Mouse (Mus musculus): Measurements from ENCODE around the gene Hsph1. TPM values are rescaled to one million over a fixed set of nuclear protein-coding genes. Genes with fewer than 3 reads are reported as not detected.

The Hsph1 gene
- 56.0 and 58.9 TPM in 2 replicates for polyA plus RNA-seq (2014; fragmentation: Nextera tagmentation; extraction: Ambion mirVana)

DNA sequence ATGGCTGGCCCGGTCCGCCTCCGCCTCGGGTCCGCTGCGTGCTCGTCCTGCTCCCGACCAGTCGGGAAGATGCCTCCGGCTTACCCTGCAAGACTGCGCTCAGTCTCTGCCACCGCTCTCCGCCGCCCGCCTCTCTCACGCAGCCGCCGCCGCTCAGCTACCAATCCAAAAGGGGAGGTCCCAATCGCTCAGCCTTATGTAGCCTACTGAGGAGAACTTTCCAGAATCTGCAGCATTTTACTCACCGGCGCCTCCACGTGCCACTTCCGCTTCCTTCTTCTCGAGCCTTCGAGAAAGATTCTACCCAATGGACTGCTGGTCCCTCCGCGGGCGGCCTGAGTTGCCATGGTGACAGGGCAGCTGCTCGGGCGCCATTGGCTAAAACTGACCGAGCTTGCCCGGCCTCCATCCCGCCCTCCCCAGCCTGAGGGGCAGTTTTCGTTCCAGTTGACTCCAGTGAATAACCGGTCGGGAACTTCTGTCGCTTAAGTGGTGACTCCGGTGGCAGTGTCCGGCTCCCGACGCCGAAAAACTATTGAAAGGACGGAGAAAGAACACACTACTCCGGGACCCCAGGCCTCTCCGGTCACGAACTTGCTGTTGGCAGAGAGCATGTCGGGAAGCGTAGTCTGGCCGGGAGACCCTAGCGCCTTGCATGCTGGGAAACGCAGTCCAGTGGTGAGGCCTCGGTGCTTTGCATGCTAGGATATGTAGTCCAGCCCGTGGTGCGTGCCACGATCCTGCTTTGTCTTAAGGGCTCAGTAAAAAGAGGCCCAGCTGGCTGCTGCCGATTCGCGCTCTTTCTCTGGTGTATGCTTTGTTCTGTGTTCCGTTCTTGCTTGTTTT is at the start of gene Hsph1:
Hsph1 (minus strand) TSS at position 302 of the 846 bp plus-strand sequence.
- peak; percentile 99 for DNase-seq (ENCODE audit: low spot score)
- peak within 1 kb of the TSS; percentile 63 for H3K4me3 ChIP-seq (ENCODE audit: low read depth, low read length)
- H3K27me3 ChIP-seq (replicated peaks; ENCODE audit: control insufficient read depth, insufficient read depth, low read length), result no peaks in the 10 kb centered on the region
- peaks cover 17% of the 10 kb centered on the region for H3K4me1 ChIP-seq (replicated peaks; ENCODE audit: control insufficient read depth, insufficient read depth, low read length)
- peak within 1 kb of the TSS; percentile 81 for H3K4me2 ChIP-seq (ENCODE audit: low read length)
- ATAC-seq (replicated peaks; ENCODE audit: low FRiP score, low TSS enrichment, low read depth), result peak; percentile 98
- peaks cover 28% of the 10 kb centered on the region for H3K36me3 ChIP-seq (ENCODE audit: control insufficient read depth, insufficient read depth, low read length)
- WGBS, result under 1% methylated on average over 60 of the region's 60 CpGs
- H3K9me3 ChIP-seq (ENCODE audit: control insufficient read depth, low read length), result no peaks in the 10 kb centered on the region
- H3K9ac ChIP-seq (ENCODE audit: low read length), result peak within 1 kb of the TSS; percentile 69
- H3K27ac ChIP-seq (ENCODE audit: low read depth), result peak within 1 kb of the TSS; percentile 89

DNA sequence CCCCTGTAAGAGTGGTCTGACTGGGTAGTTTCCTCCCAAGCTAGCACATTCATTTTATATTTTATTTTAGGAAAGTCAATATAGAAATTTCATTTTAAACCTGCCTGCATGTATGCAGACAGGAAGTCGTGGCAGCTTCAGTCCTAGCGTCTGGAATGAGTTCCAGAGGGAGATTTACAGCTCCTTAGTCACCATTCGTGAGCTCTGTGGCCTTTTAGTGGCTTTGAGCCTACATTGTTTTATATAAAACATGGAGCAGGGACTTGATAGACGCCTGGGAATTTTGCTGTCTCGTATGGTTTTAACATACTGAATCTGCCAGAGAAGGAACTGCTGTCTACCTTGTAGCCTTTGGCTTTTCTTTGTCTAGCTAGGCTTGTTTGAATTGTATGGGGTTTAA is 44.8 kb upstream of the Hsph1 start:
- 59% methylated on average over 5 of the region's 5 CpGs for WGBS
- Histone ChIP-seq H3K36me3 (ENCODE audit: control insufficient read depth, insufficient read depth, low read length) (no peaks in the 10 kb centered on the region), H3K4me3 (ENCODE audit: low read depth, low read length) (no peak overlapping the region), H3K4me1 (replicated peaks; ENCODE audit: control insufficient read depth, insufficient read depth, low read length) (peaks cover 6% of the 10 kb centered on the region; the same call in 1 of the 2 replicates), H3K9me3 (ENCODE audit: control insufficient read depth, low read length) (no peaks in the 10 kb centered on the region), H3K9ac (ENCODE audit: low read length) (no peak overlapping the region), H3K4me2 (ENCODE audit: low read length) (no peak overlapping the region), H3K27me3 (replicated peaks; ENCODE audit: control insufficient read depth, insufficient read depth, low read length) (no peaks in the 10 kb centered on the region), H3K27ac (ENCODE audit: low read depth) (no peak overlapping the region)
- ATAC-seq (replicated peaks; ENCODE audit: low FRiP score, low TSS enrichment, low read depth) (no peak), DNase-seq (ENCODE audit: low spot score) (no peak)

DNA sequence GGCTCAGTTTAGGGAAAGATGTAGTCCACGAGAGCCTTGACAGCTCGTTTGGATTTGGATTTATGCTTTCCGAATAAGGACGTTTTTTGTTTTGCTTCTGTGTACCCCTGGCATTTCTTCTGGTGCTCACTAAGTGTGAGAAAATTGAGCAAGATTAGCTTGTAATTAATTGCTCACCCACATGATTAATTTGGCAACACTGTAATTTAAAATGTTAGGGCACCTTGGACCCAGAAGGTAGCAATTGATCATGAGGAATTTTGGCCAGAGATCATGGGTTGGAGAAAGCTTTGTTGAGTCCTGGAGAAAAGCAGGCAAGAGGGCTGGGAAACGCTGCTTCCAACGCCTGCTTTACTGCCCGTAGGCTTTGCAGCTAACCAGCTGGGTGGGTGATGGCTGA is 43.7 kb upstream of the Hsph1 start:
- H3K4me3 ChIP-seq (ENCODE audit: low read depth, low read length), result no peak overlapping the region
- H3K36me3 ChIP-seq (ENCODE audit: control insufficient read depth, insufficient read depth, low read length), result no peaks in the 10 kb centered on the region
- WGBS, result 51% methylated on average over 7 of the region's 7 CpGs
- DNase-seq (ENCODE audit: low spot score) (no peak), ATAC-seq (replicated peaks; ENCODE audit: low FRiP score, low TSS enrichment, low read depth) (no peak)
- peaks cover 6% of the 10 kb centered on the region; the same call in 1 of the 2 replicates for H3K4me1 ChIP-seq (replicated peaks; ENCODE audit: control insufficient read depth, insufficient read depth, low read length)
- no peaks in the 10 kb centered on the region for H3K9me3 ChIP-seq (ENCODE audit: control insufficient read depth, low read length)
- no peak overlapping the region for H3K9ac ChIP-seq (ENCODE audit: low read length)
- no peak overlapping the region for H3K27ac ChIP-seq (ENCODE audit: low read depth)
- no peak overlapping the region for H3K4me2 ChIP-seq (ENCODE audit: low read length)
- no peaks in the 10 kb centered on the region for H3K27me3 ChIP-seq (replicated peaks; ENCODE audit: control insufficient read depth, insufficient read depth, low read length)

DNA sequence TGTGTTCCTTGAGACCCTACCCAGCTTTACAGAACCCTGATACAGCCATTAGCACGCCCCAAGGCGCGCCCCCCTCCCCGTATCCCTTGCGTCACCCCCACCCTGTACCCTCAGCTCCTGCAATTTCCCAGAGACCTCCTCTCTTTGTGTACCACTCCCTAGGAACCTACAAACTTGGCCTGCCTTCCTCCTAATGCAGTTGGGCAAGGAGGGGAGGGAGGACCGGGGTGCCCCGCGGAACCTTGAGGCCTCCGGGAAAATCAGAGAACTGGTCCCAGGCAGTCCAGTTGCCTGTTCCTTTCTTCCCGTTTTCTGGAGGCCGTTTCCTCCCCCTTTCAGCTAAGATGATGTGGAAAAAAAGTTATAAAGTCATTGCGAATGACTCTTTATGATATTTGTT is 43.2 kb upstream of the Hsph1 start:
- H3K36me3 ChIP-seq (ENCODE audit: control insufficient read depth, insufficient read depth, low read length), result no peaks in the 10 kb centered on the region
- ATAC-seq (replicated peaks; ENCODE audit: low FRiP score, low TSS enrichment, low read depth) (no peak; the same call in 1 of the 2 replicates), DNase-seq (ENCODE audit: low spot score) (peak; percentile 64)
- no peaks in the 10 kb centered on the region for H3K9me3 ChIP-seq (ENCODE audit: control insufficient read depth, low read length)
- H3K27ac ChIP-seq (ENCODE audit: low read depth), result no peak overlapping the region
- H3K4me1 ChIP-seq (replicated peaks; ENCODE audit: control insufficient read depth, insufficient read depth, low read length), result peaks cover 6% of the 10 kb centered on the region; the same call in 1 of the 2 replicates
- no peak overlapping the region for H3K9ac ChIP-seq (ENCODE audit: low read length)
- peak overlapping the region; percentile 65 for H3K4me3 ChIP-seq (ENCODE audit: low read depth, low read length)
- WGBS, result 13% methylated on average over 12 of the region's 12 CpGs
- peak overlapping the region; percentile 70 for H3K4me2 ChIP-seq (ENCODE audit: low read length)
- H3K27me3 ChIP-seq (replicated peaks; ENCODE audit: control insufficient read depth, insufficient read depth, low read length), result no peaks in the 10 kb centered on the region

DNA sequence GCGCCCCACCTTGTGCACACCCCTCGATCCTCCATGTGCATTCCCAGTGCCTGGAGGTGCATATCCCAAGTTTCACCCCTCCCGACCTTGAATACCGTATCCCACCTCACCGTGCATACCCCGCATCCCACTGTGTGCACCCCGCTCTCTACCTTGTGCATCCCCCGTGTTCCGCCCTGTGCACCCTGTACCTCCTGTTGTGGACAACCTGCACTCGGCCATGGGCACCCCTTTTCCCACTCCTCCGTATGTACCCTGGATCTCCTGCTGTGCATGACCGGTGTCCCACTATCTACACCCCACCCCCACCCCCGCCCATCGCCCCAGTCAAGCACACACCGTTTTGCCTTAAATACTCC is 42.8 kb upstream of the Hsph1 start:
- Histone ChIP-seq H3K9me3 (ENCODE audit: control insufficient read depth, low read length) (no peaks in the 10 kb centered on the region), H3K4me2 (ENCODE audit: low read length) (peak overlapping the region; percentile 70), H3K4me1 (replicated peaks; ENCODE audit: control insufficient read depth, insufficient read depth, low read length) (peaks cover 6% of the 10 kb centered on the region; the same call in 1 of the 2 replicates), H3K9ac (ENCODE audit: low read length) (peak overlapping the region; percentile 78), H3K27ac (ENCODE audit: low read depth) (no peak overlapping the region), H3K36me3 (ENCODE audit: control insufficient read depth, insufficient read depth, low read length) (no peaks in the 10 kb centered on the region), H3K4me3 (ENCODE audit: low read depth, low read length) (peak overlapping the region; percentile 65), H3K27me3 (replicated peaks; ENCODE audit: control insufficient read depth, insufficient read depth, low read length) (no peaks in the 10 kb centered on the region)
- peak; percentile 7; the same call in 1 of the 2 replicates for ATAC-seq (replicated peaks; ENCODE audit: low FRiP score, low TSS enrichment, low read depth)
- DNase-seq (ENCODE audit: low spot score), result no peak
- 1% methylated on average over 15 of the region's 15 CpGs for WGBS

DNA sequence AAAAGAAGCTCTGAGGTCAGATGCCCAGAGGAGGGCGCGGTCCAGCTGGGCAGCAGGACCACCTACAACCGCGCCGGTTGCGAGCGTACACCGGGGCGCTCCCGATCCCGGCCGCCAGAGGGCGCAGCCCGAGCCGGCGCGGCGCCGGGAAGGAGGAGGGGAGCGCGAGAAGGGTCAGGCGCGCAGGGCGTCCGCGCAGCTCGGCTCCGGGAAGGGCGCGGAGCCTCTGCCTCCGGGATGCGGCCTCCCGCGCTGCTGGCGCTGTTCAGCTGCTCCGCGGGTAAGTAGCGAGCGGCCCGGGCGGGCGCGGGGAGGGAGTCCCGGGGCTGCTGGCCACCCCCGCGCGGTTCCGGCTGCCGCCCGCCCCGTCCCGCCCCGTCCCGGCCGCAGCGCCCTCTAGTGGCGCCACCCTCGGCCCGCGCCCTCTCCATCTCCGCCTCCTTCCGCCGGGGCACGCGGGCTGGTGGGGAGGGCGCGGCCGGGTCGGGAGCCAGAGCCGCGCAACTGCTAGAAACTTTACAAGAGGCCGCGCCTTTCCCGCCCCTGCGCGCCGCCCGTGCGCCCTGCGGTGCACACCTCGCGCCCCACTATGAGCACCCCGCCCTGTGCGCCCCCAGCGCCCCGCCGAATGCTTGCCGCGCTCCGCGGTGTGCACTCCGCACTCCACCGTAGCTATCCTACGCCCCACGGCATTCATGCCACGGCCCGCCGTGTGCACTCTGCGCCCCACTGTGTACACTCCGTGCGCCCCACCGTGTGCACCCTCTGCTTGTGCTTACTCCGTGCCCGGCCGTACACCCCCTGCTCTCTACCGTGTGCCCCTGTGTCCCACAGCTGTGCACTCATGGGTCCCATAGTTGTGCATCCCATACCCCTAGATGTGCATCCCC is 42.2 kb upstream of the Hsph1 start, which contains the start of gene B3glct:
B3glct (plus strand) TSS at position 131 of the 890 bp plus-strand sequence.
- ATAC-seq (replicated peaks; ENCODE audit: low FRiP score, low TSS enrichment, low read depth), result peak; percentile 95
- H3K4me1 ChIP-seq (replicated peaks; ENCODE audit: control insufficient read depth, insufficient read depth, low read length), result peaks cover 6% of the 10 kb centered on the region; the same call in 1 of the 2 replicates
- under 1% methylated on average over 60 of the region's 106 CpGs for WGBS

DNA sequence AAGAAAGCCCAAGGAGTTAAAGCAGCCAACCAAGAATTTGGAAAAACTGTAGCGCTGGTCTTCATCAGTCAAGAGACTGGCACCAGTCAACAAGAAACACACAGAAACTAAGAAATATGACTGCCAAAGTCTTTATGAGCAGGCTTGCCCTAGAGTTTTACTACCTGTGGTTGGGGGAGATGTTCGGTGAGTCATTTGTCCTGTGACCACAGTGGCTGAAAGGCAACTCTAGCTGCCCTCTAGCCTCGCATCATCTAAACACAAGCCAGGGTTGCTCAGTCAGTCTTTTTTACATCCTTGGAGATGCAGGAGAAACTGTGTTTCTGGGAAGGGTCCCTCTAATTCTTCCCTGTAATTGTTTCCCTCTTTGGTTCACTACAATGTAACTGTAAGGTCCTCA is 41.0 kb upstream of the Hsph1 start:
- ATAC-seq (replicated peaks; ENCODE audit: low FRiP score, low TSS enrichment, low read depth) (no peak), DNase-seq (ENCODE audit: low spot score) (no peak)
- 92% methylated on average over 3 of the region's 3 CpGs for WGBS
- Histone ChIP-seq H3K9me3 (ENCODE audit: control insufficient read depth, low read length) (no peaks in the 10 kb centered on the region), H3K9ac (ENCODE audit: low read length) (no peak overlapping the region), H3K27ac (ENCODE audit: low read depth) (no peak overlapping the region), H3K4me2 (ENCODE audit: low read length) (no peak overlapping the region), H3K4me3 (ENCODE audit: low read depth, low read length) (no peak overlapping the region), H3K27me3 (replicated peaks; ENCODE audit: control insufficient read depth, insufficient read depth, low read length) (no peaks in the 10 kb centered on the region), H3K36me3 (ENCODE audit: control insufficient read depth, insufficient read depth, low read length) (no peaks in the 10 kb centered on the region), H3K4me1 (replicated peaks; ENCODE audit: control insufficient read depth, insufficient read depth, low read length) (peaks cover 6% of the 10 kb centered on the region; the same call in 1 of the 2 replicates)

More for the DNA sequence above, 42.2 kb upstream of the Hsph1 start, which contains the start of gene B3glct:
- Histone ChIP-seq H3K9ac (ENCODE audit: low read length) (peak within 1 kb of the TSS; percentile 78), H3K4me3 (ENCODE audit: low read depth, low read length) (peak within 1 kb of the TSS; percentile 65), H3K27me3 (replicated peaks; ENCODE audit: control insufficient read depth, insufficient read depth, low read length) (no peaks in the 10 kb centered on the region), H3K27ac (ENCODE audit: low read depth) (peak within 1 kb of the TSS; percentile 79), H3K9me3 (ENCODE audit: control insufficient read depth, low read length) (no peaks in the 10 kb centered on the region), H3K36me3 (ENCODE audit: control insufficient read depth, insufficient read depth, low read length) (no peaks in the 10 kb centered on the region), H3K4me2 (ENCODE audit: low read length) (peak within 1 kb of the TSS; percentile 70)
- peak; percentile 92 for DNase-seq (ENCODE audit: low spot score)

DNA sequence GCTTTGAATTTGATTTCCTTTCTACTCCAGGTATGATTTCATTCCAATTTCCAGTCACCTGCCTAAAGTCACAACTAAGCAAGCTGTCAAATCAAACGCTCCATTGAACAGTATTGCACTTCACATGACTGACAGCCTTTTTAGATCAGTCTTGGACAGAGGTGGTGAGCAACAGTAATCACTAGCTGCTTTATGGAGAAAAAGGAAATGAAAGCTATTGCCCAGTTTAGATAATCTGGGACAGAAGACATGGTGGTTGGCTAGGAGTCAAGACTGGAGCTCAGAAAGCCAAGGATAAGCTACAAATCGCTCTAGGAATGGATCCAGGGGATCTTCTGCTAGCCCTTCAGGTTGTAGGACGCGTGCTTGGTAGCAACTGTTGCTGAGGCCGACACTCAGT is 27.2 kb upstream of the Hsph1 start:
- Histone ChIP-seq H3K9ac (ENCODE audit: low read length) (no peak overlapping the region), H3K27ac (ENCODE audit: low read depth) (no peak overlapping the region), H3K36me3 (ENCODE audit: control insufficient read depth, insufficient read depth, low read length) (no peaks in the 10 kb centered on the region), H3K4me1 (replicated peaks; ENCODE audit: control insufficient read depth, insufficient read depth, low read length) (no peaks in the 10 kb centered on the region), H3K4me2 (ENCODE audit: low read length) (no peak overlapping the region), H3K27me3 (replicated peaks; ENCODE audit: control insufficient read depth, insufficient read depth, low read length) (no peaks in the 10 kb centered on the region), H3K9me3 (ENCODE audit: control insufficient read depth, low read length) (no peaks in the 10 kb centered on the region), H3K4me3 (ENCODE audit: low read depth, low read length) (no peak overlapping the region)
- ATAC-seq (replicated peaks; ENCODE audit: low FRiP score, low TSS enrichment, low read depth) (no peak), DNase-seq (ENCODE audit: low spot score) (no peak)
- WGBS, result 72% methylated on average over 5 of the region's 5 CpGs

Data from intestine, embryonic 14.5 days (tissue).